Mouse (Mus musculus): ENCODE data around the gene Mup17. TPM values are rescaled to one million over a fixed set of nuclear protein-coding genes. Genes with fewer than 3 reads are reported as not detected.
A peak's percentile ranks its signal among the peaks of the same experiment; 100 is the strongest.
"Not testable (repeated sequence)": the region's sequence is repeated elsewhere in the genome, so short reads cannot be mapped to it uniquely, and the experiment has no call there.

Mup17 gene
- polyA plus RNA-seq (2014; fragmentation: Nextera tagmentation; extraction: Ambion mirVana), result 0.24 and 0.26 TPM in 2 replicates

GRCm38 (mm10) chr4:61595771-61596170, at the start of gene Mup17:
Gene Mup17 (minus strand): TSS chr4:61595871.
- H3K9me3 ChIP-seq (ENCODE audit: control insufficient read depth, low read length); ATAC-seq (ENCODE audit: low read depth); H3K36me3 ChIP-seq (ENCODE audit: control insufficient read depth, insufficient read depth, low read length); H3K27ac ChIP-seq (replicated peaks; ENCODE audit: low read depth, low read length); H3K9ac ChIP-seq (ENCODE audit: low read depth, low read length); H3K27me3 ChIP-seq (replicated peaks; ENCODE audit: control insufficient read depth, insufficient read depth, low read length); H3K4me1 ChIP-seq (ENCODE audit: control insufficient read depth, insufficient read depth, low read length); H3K4me3 ChIP-seq (ENCODE audit: low read depth, low read length); DNase-seq (ENCODE audit: low spot score); H3K4me2 ChIP-seq (ENCODE audit: low read depth, low read length): not testable (repeated sequence)
- 79% methylated on average over 2 of the region's 4 CpGs for WGBS

GRCm38 (mm10) chr4:61571561-61571960, 24.1 kb downstream of the Mup17 start:
- WGBS, result 90% methylated on average over 17 of the region's 19 CpGs
- peak; percentile 0 for DNase-seq (ENCODE audit: low spot score)
- H3K4me3 ChIP-seq (ENCODE audit: low read depth, low read length); H3K27me3 ChIP-seq (replicated peaks; ENCODE audit: control insufficient read depth, insufficient read depth, low read length); H3K4me1 ChIP-seq (ENCODE audit: control insufficient read depth, insufficient read depth, low read length); H3K27ac ChIP-seq (replicated peaks; ENCODE audit: low read depth, low read length); H3K9me3 ChIP-seq (ENCODE audit: control insufficient read depth, low read length); H3K9ac ChIP-seq (ENCODE audit: low read depth, low read length); H3K36me3 ChIP-seq (ENCODE audit: control insufficient read depth, insufficient read depth, low read length); H3K4me2 ChIP-seq (ENCODE audit: low read depth, low read length); ATAC-seq (ENCODE audit: low read depth): not testable (repeated sequence)

- H3K4me1 ChIP-seq (ENCODE audit: control insufficient read depth, insufficient read depth, low read length); H3K36me3 ChIP-seq (ENCODE audit: control insufficient read depth, insufficient read depth, low read length); H3K27me3 ChIP-seq (replicated peaks; ENCODE audit: control insufficient read depth, insufficient read depth, low read length); H3K4me3 ChIP-seq (ENCODE audit: low read depth, low read length); H3K9ac ChIP-seq (ENCODE audit: low read depth, low read length); H3K4me2 ChIP-seq (ENCODE audit: low read depth, low read length); H3K27ac ChIP-seq (replicated peaks; ENCODE audit: low read depth, low read length); H3K9me3 ChIP-seq (ENCODE audit: control insufficient read depth, low read length); DNase-seq (ENCODE audit: low spot score); ATAC-seq (ENCODE audit: low read depth): not testable (repeated sequence)
- WGBS, result 27% methylated on average over 2 of the region's 2 CpGs
Measured at GRCm38 (mm10) chr4:61555887-61556286, 39.8 kb downstream of the Mup17 start.

Other genes with a start within 250 kb of the Mup17 start
- 0.21 TPM in 1 of 2 replicates, not detected in the other for gene Mup15, start 156.1 kb downstream of the Mup17 start, polyA plus RNA-seq (2014; fragmentation: Nextera tagmentation; extraction: Ambion mirVana)
- gene Mup16, start 76.3 kb downstream of the Mup17 start, polyA plus RNA-seq (2014; fragmentation: Nextera tagmentation; extraction: Ambion mirVana), result not detected in 2 replicates
- gene Mup18, start 78.3 kb upstream of the Mup17 start, polyA plus RNA-seq (2014; fragmentation: Nextera tagmentation; extraction: Ambion mirVana), result not detected in 2 replicates
- gene Mup19, start 186.4 kb upstream of the Mup17 start, polyA plus RNA-seq (2014; fragmentation: Nextera tagmentation; extraction: Ambion mirVana), result 0.95 TPM in 1 of 2 replicates, not detected in the other
- 0.43 TPM in 1 of 2 replicates, not detected in the other for gene Mup5, start 239.4 kb upstream of the Mup17 start, polyA plus RNA-seq (2014; fragmentation: Nextera tagmentation; extraction: Ambion mirVana)